Mouse (Mus musculus) CH12.LX (cell line): ENCODE data around the gene Wwc2.

Source experiments
- CHD2 ChIP-seq: IDR thresholded peaks from 2 replicates; pipeline ENCODE4 v1.6.1; 2011; ENCODE audit warnings: low read length, improper control_type of control experiment
- CTCF ChIP-seq, 2 experiments: IDR thresholded peaks in 1 of 2; conservative IDR thresholded peaks in 1 of 2; 2 replicates each; pipeline ENCODE4 v1.5.1; 2011 to 2012; ENCODE audit warnings: low read depth in 2 of 2, low read length in 2 of 2, improper control_type of control experiment in 1 of 2, inconsistent platforms in 1 of 2, mild to moderate bottlenecking in 1 of 2, moderate library complexity in 1 of 2
- KAT2A ChIP-seq: IDR thresholded peaks from 2 replicates; pipeline ENCODE4 v1.6.1; 2012; ENCODE audit warnings: low read length, improper control_type of control experiment, inconsistent platforms; ENCODE audit not compliant: insufficient replicate concordance
- MAX ChIP-seq: IDR thresholded peaks from 2 replicates; pipeline ENCODE4 v1.6.1; 2011; ENCODE audit warnings: low read length, improper control_type of control experiment
- MXI1 ChIP-seq: IDR thresholded peaks from 2 replicates; pipeline ENCODE4 v1.6.1; 2011; ENCODE audit warnings: mild to moderate bottlenecking, low read depth, low read length, improper control_type of control experiment
- NRF1 ChIP-seq: IDR thresholded peaks from 2 replicates; pipeline ENCODE4 v1.6.1; 2014; ENCODE audit warnings: low read depth, mild to moderate bottlenecking, inconsistent platforms, low read length, improper control_type of control experiment, moderate library complexity
- POLR2A ChIP-seq: IDR thresholded peaks from 2 replicates; pipeline ENCODE4 v1.6.1; 2011; ENCODE audit warnings: low read depth, mild to moderate bottlenecking, improper control_type of control experiment, low read length
- SMC3 ChIP-seq: IDR thresholded peaks from 2 replicates; pipeline ENCODE4 v1.6.1; 2011; ENCODE audit warnings: low read depth, low read length, improper control_type of control experiment
- TBP ChIP-seq: conservative IDR thresholded peaks from 2 replicates; pipeline ENCODE4 v1.6.1; 2011; ENCODE audit warnings: low read depth, low read length, improper control_type of control experiment
- TCF12 ChIP-seq: IDR thresholded peaks from 2 replicates; pipeline ENCODE4 v1.6.1; 2014; ENCODE audit warnings: low read depth, mild to moderate bottlenecking, inconsistent platforms, low read length, improper control_type of control experiment

DNA sequence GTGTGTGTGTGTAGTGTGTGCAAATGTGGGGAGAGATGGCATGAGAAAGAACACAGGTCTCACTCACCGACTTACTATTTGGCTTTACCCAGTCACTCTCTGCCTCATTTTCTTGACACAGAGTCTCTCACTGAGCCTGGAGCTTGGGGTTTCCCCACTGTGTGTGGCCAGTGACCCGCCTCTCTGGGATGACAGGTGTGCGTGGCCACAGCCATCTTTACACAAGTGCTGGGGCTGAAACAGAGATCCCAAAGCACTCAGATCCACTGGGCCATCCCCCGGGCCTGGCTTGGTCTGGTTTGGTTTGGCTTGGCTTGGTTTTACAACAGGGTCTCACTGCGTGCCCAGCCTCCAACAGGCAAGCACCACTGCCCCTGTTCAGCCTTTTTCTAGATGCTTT lies 55.3 kb downstream of the Wwc2 start:
- TF ChIP-seq CTCF (conservative IDR thresholded peaks at IDR 0.05 in 1 of 2, IDR thresholded peaks at IDR 0.05 in 1 of 2; ENCODE audit: low read depth in 2 of 2, low read length in 2 of 2): no peak
- no peak for TF ChIP-seq TCF12
- no peak for TF ChIP-seq NRF1
- no peak for TF ChIP-seq POLR2A
- no peak for TF ChIP-seq SMC3
- TF ChIP-seq KAT2A: no peak
- TF ChIP-seq MAX: no peak
- TF ChIP-seq CHD2: no peak
- TF ChIP-seq MXI1: no peak
- TF ChIP-seq TBP: no peak
